Mouse (Mus musculus): Measurements from ENCODE around the gene Il2rg. TPM values are rescaled to one million over a fixed set of nuclear protein-coding genes. Genes with fewer than 3 reads are reported as not detected.

Gene Il2rg
- polyA plus RNA-seq (2021): 0.13 TPM

DNA sequence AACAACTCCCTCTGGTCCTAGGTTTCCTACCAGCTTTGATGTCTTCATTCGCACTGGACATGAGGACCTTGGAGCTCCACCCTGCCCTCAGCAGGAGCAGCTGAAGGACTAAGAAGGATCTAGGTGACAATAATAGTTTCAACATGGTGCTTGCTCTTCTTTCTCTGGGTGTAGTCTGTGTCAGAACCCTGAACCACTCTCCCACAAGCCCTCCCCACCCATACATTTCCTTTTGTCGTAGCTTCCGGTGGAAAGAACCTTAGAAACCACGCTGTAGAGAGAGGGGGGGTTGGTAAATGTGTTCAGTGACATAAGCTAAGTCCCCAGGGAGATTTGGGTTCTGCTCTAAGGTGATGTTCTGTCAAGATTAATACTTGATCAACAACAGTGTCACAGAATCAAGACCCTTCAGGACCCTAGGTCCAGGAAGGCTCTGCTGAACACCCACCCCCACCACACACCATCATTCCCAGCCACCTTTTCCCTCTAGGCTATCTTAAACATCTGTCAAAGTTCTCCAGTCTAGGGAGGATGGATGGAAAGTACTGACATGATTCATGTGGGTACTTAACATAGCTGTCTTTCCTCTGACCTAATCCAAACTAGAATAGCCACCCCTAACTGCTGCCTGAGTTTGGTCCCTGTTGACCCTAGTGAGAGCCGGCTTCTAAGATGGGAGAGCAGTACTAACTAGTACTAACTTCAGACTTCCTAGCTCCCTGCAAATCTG, at the start of gene Il2rg:
Il2rg (minus strand) TSS at position 231 of the 730 bp plus-strand sequence.
- H3K27me3 ChIP-seq: peaks cover 25% of the 10 kb centered on the region
- CTCF ChIA-PET: interaction anchor here (1.2 to 1.6 kb wide), 2 partner anchors 11 to 21 kb away, joined by 3 read pairs; no protein-coding TSS in a partner anchor
- no peak for TF ChIP-seq CTCF (IDR thresholded peaks at IDR 0.05)
- no peak for DNase-seq (ENCODE audit: low read depth, low spot score)
- ATAC-seq: no peak
- in situ Hi-C loops (cut with MboI; ENCODE audit: low pct_unique_long_range_greater_than_20kb): no loop called here
- POLR2A ChIA-PET: no interaction called here

DNA sequence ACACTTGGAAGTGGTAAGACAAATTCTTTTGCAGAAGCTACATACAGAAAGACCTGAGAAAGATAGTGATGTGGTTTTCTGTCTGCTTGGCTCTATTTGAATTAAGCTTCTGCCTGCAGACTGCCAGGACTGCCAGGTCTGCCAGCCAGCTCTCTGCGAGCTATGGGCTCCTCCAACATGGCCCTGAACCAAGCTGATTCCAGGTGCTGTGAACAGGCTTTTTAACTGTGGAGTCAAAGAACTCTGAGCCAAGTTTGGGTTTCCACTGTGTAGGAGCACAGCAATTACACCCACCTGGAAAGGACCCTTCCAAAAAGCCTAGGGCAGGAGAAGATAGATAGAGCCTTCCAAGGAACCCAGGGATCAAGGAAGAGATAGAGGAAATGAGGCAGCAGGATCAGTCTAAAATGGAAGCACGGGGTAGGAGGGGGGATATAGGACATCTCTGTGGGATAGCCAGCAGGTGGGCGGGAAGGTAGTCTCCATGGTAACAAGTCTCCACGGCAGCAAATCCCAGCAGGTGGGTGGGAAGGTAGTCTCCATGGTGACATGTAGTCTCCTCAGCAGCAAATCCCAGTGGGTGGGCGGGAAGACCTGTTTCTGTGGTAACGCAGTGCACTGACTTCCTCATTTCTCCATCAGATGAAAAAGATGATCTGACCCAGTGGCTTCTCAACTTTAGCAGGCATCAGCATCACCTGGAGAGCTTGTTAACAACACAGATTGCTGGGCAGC, 45.7 kb upstream of the Il2rg start:
- DNase-seq (ENCODE audit: low read depth, low spot score) (no peak), ATAC-seq (no peak)
- POLR2A ChIA-PET: no interaction called here
- CTCF ChIA-PET: interaction anchor here (1.3 to 1.6 kb wide), 2 partner anchors 10 to 16 kb away, joined by 3 read pairs; no protein-coding TSS in a partner anchor
- in situ Hi-C loops (cut with MboI; ENCODE audit: low pct_unique_long_range_greater_than_20kb): no loop called here
- TF ChIP-seq CTCF (IDR thresholded peaks at IDR 0.05): no peak
- H3K27me3 ChIP-seq: peaks cover 28% of the 10 kb centered on the region

DNA sequence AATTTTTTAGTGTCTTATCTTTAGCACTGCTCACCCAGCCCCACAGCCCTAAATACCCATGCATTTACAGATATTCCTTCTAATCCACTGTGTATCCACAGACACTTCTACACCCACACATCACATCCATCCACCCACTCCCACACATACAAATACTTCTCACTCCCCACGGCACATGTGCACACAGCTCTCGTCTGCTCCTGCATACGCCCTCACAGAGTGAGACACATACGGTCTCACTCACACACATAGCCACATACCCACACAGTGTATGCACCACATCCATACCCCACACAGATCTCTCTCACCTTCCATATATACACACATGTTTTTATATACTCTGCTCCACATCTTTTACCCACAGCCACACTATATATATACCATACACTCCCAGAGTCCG, 41.2 kb upstream of the Il2rg start:
- no peak for TF ChIP-seq CTCF (IDR thresholded peaks at IDR 0.05)
- ChIA-PET POLR2A (no interaction called here), CTCF (no interaction called here)
- peaks cover 31% of the 10 kb centered on the region for H3K27me3 ChIP-seq
- in situ Hi-C loops (cut with MboI; ENCODE audit: low pct_unique_long_range_greater_than_20kb): no loop called here
- no peak for DNase-seq (ENCODE audit: low read depth, low spot score)
- no peak for ATAC-seq

DNA sequence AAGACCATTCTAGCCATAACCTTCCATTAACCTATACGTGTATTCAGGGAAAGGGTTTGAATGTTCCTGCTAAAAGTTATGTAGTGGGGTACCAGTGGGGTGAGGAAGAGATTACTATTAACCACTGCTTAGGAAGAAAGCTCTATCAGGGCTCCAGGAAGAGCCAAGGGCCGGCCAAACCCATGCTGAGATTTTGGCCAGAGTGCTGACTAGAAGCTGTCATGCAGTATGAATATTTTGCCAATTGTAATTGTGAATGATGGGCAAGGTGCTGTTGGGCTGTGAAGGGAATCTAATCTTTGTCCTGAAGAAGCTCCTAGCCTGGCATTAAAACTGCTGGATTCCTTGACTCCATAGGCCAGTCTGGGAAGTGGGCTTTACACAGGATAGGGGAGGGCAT, 36.6 kb upstream of the Il2rg start:
- in situ Hi-C loops (cut with MboI; ENCODE audit: low pct_unique_long_range_greater_than_20kb): no loop called here
- CTCF ChIA-PET: interaction anchor here (0.9 kb wide), 1 partner anchor 173 kb away, joined by 4 read pairs; no protein-coding TSS in a partner anchor
- no peak for ATAC-seq
- TF ChIP-seq CTCF (IDR thresholded peaks at IDR 0.05): no peak
- peaks cover 29% of the 10 kb centered on the region for H3K27me3 ChIP-seq
- DNase-seq (ENCODE audit: low read depth, low spot score): no peak
- POLR2A ChIA-PET: no interaction called here

DNA sequence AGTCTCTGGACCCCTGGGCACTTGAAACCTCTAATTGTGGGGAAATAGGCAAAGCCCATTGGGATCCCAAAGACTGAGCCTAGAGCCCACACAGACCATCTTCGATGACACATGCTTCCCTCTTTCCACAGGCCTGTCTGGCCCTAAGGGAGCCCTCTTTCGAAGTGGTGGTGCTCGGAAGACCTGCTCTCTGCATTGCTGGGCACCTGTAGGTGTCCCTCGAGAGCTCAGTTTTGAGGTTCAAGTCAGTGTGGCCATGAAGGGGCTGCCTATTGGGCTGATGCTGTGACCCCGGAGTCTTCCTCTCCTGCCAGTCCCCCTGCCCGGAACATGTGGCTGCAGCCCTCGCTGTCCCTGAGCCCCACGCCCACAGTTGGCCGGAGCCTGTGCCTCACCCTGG, 33.6 kb upstream of the Il2rg start:
- peaks cover 22% of the 10 kb centered on the region for H3K27me3 ChIP-seq
- no peak for DNase-seq (ENCODE audit: low read depth, low spot score)
- in situ Hi-C loops (cut with MboI; ENCODE audit: low pct_unique_long_range_greater_than_20kb): no loop called here
- CTCF ChIA-PET: interaction anchor here (1.3 kb wide), 1 partner anchor 17 kb away, joined by 3 read pairs; no protein-coding TSS in a partner anchor
- POLR2A ChIA-PET: no interaction called here
- no peak for TF ChIP-seq CTCF (IDR thresholded peaks at IDR 0.05)
- no peak for ATAC-seq

DNA sequence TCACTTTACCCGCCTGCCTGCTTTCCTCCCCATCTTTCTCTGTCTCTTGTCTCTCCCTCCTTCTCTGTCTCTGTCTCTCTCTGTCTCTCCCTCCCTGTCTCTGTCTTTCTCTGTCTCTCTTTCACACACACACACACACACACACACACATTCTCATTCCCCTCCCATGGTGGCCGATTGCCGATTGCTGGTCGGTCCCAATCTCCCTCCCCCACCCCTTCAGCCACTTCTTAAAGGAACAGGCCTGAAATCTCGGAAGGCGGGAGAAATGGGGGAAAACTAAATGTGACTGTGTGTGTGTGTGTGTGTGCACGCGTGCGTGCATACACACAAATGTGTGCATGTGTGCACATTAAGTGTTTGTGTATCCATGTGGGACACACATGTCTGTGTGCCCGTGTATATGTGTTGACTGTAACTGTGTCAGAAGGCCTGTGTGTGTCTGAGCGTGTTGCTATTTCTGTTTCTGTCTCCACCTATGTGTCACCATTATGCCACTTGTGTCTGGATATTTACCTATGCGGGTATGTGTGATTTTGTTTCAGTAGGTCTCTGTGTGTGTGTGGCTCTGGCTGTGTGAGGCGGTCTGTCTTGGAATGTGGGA, 32.5 kb upstream of the Il2rg start:
- peaks cover 13% of the 10 kb centered on the region for H3K27me3 ChIP-seq
- CTCF ChIA-PET: no interaction called here
- in situ Hi-C loops (cut with MboI; ENCODE audit: low pct_unique_long_range_greater_than_20kb): no loop called here
- DNase-seq (ENCODE audit: low read depth, low spot score): no peak
- no peak for ATAC-seq
- no peak for TF ChIP-seq CTCF (IDR thresholded peaks at IDR 0.05)
- POLR2A ChIA-PET: no interaction called here

DNA sequence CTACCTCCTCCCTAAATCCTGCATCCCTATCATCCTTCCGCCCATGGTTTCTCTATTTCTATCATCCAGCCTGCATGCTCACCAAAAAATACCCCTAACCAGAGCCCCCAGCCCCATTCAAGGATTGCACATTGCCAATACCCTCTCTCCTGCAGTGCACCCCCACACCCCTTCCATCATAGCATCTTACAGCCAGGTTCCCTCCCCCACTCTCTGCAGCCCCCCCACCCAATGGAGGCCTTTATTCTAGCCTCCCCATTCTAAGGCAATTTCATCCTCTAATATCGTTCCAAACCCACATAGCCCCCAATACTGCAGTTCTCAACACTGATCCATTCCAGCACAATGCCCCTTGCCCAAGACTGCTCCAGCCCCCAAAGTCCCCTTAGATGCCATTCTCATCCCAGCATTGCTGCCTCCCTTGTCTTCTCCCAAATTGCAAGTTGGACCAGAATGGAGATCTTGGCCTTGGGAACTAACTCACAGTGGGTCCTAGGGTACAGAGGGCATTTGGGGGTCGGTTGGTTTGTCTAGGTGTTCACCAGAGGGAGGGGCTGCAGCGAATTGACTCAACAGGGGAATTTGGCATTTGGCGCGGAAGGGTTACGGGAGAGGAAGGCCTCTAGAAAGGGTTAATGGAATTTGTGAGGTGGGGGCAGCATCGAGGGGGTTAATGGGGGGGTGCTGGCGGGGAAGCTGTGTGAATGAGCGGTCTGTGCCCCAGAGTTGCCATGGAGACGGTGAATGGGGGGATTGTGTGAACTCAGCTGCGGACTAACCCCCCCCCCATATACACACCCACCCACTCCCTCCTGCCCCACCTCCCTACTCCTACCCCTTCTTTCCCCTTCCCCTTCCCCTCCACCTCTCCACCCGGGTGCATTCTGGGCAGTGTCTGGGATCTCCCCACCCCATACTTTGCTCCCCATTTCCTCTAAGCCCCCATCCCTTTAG, 31.7 kb upstream of the Il2rg start:
- ATAC-seq (no peak), DNase-seq (ENCODE audit: low read depth, low spot score) (no peak)
- ChIA-PET CTCF (no interaction called here), POLR2A (no interaction called here)
- TF ChIP-seq CTCF (IDR thresholded peaks at IDR 0.05): no peak
- in situ Hi-C loops (cut with MboI; ENCODE audit: low pct_unique_long_range_greater_than_20kb): no loop called here
- H3K27me3 ChIP-seq: peaks cover 11% of the 10 kb centered on the region

DNA sequence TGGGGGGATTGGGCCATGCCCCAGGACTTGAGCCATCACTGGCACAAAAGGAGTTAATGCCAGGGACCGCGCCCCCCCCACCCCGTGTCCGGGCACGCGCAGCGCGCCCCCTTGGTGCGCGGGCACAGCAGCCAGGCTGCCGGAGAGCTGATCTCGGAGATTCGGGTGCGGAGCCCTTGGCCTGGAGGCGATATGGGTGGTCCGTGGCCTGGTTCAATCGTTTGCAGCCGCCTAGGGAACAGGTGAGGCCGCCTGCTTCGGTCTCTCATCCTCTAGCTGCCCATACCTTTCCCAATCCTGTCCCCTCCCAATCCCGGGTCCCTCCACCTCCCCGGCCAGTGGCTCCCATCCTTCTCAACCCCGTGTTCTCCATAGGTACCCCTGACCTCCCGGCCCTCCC, 31.0 kb upstream of the Il2rg start, which contains the start of gene Nlgn3:
Nlgn3 (plus strand) TSS at position 114 of the 400 bp plus-strand sequence.
- no peak for DNase-seq (ENCODE audit: low read depth, low spot score)
- CTCF ChIA-PET: interaction anchor here (1.6 kb wide), 1 partner anchor 9 kb away, joined by 4 read pairs; no protein-coding TSS in a partner anchor
- ATAC-seq: no peak
- POLR2A ChIA-PET: no interaction called here
- peaks cover 9% of the 10 kb centered on the region for H3K27me3 ChIP-seq
- in situ Hi-C loops (cut with MboI; ENCODE audit: low pct_unique_long_range_greater_than_20kb): no loop called here
- no peak for TF ChIP-seq CTCF (IDR thresholded peaks at IDR 0.05)

DNA sequence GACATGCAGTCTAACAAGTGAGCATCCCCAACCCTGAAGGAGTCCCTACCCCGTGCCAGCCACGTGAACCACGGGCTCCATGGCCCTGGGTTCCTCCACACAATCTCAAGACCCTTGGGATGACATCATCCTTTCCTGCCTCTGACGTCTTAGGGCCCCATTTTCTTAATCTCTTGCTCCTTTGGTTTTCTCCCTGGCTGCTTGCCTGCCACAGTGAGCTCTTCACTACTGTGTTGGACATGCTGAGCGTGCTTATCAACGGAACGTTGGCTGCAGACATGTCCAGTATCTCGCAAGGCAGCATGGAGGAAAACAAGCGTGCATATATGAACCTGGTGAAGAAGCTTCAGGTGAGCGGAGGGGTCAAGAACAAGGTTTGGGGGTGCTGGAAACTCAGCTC, 22.1 kb upstream of the Il2rg start:
- CTCF ChIA-PET: interaction anchor here (1.9 kb wide), 1 partner anchor 8 kb away, joined by 4 read pairs; the partner anchor contains the start of gene Nlgn3
- ATAC-seq: no peak
- H3K27me3 ChIP-seq: peaks cover 4% of the 10 kb centered on the region
- in situ Hi-C loops (cut with MboI; ENCODE audit: low pct_unique_long_range_greater_than_20kb): no loop called here
- TF ChIP-seq CTCF (IDR thresholded peaks at IDR 0.05): no peak
- no peak for DNase-seq (ENCODE audit: low read depth, low spot score)
- POLR2A ChIA-PET: interaction anchor here (1.1 kb wide), 1 partner anchor 12 kb away, joined by 4 read pairs; no protein-coding TSS in a partner anchor

DNA sequence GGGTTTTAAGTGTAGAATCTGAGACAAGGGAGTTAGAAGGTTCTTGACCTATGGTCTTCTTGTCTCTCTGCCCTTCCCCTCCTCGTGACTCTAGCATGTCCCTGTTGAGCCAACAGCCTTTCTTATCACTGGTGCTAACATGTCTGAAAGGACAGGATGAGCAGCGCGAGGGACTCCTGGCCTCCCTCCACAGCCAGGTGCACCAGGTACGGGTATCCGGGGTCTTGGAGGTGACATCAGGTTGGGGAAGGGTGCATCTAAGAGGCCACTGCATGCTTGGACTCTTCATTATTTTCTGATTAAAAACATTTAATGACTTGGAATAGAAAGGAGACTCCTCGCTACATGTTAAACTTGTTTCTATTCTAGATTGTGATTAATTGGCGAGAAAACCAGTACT, 21.0 kb upstream of the Il2rg start:
- no peak for ATAC-seq
- in situ Hi-C loops (cut with MboI; ENCODE audit: low pct_unique_long_range_greater_than_20kb): loop anchor here (10.0 kb wide), 1 partner anchor 154 kb away; no protein-coding TSS in a partner anchor
- DNase-seq (ENCODE audit: low read depth, low spot score): no peak
- CTCF ChIA-PET: interaction anchor here (1.9 kb wide), 1 partner anchor 9 kb away, joined by 4 read pairs; the partner anchor contains the start of gene Nlgn3
- no peak for TF ChIP-seq CTCF (IDR thresholded peaks at IDR 0.05)
- H3K27me3 ChIP-seq: peaks cover 4% of the 10 kb centered on the region
- POLR2A ChIA-PET: no interaction called here
